Mouse (Mus musculus): ENCODE measurements around the gene Wdr82. TPM values are rescaled to one million over a fixed set of nuclear protein-coding genes. Genes with fewer than 3 reads are reported as not detected.

The Wdr82 gene
- polyA plus RNA-seq, 1 experiment: 49.1 TPM

GRCm38 (mm10) chr9:106212594-106212981, 41.9 kb downstream of the Wdr82 start:
- no peak for TF ChIP-seq POLR2A (IDR thresholded peaks at IDR 0.05; ENCODE audit: borderline replicate concordance, extremely low read depth, low read depth, low read length)
- no peak for TF ChIP-seq CTCF (IDR thresholded peaks at IDR 0.05; ENCODE audit: insufficient read depth, low read length)
- 75% methylated on average over 12 of the region's 12 CpGs for whole genome bisulfite sequencing

DNA sequence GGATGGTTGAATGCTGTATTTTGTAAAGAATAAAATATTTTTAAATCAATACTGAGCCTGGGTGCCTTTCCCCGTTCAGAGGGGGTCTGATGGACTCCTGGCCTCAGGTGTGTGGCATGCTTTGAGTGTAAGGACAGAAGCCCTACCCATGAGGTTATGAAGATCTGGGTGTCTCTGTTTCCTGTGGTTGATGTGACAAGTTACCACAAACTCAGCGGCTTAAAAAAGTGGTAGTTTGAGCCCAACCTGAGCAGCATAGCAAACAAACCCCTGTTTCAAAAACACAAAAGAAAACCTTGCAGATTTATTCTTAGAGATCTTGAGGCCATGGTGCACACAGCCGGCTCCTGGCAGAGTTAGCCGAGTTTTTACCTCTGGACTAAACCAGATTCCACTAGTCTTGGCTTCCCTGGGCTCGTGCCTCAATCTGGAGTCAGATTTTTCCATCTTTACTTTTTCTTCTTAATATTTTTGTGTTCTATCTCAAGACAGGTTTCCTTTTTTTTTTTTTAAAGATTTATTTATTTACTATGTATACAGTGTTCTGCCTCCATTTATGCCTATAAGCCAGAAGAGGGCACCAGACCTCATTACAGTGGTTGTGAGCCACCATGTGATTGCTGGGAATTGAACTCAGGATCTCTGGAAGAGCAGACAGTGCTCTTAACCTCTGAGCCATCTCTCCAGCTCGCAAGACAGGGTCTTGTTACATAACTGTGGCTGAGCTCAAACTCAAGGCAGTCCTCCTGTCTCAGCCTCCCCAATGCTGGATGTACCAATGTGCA, 44.8 kb downstream of the Wdr82 start:
- TF ChIP-seq POLR2A (IDR thresholded peaks at IDR 0.05; ENCODE audit: borderline replicate concordance, extremely low read depth, low read depth, low read length) (no peak), CTCF (IDR thresholded peaks at IDR 0.05; ENCODE audit: insufficient read depth, low read length) (no peak)
- no peak overlapping the region for H3K4me3 ChIP-seq (replicated peaks; ENCODE audit: extremely low read depth, low read depth, low read length)
- 81% methylated on average over 6 of the region's 6 CpGs for WGBS
- H3K4me1 ChIP-seq (ENCODE audit: control insufficient read depth, insufficient read depth, low read length): peaks cover 9% of the 10 kb centered on the region
- no peak for DNase-seq

More at GRCm38 (mm10) chr9:106212594-106212981, 41.9 kb downstream of the Wdr82 start:
- Histone ChIP-seq H3K4me1 (ENCODE audit: control insufficient read depth, insufficient read depth, low read length) (peaks cover 12% of the 10 kb centered on the region), H3K4me3 (replicated peaks; ENCODE audit: extremely low read depth, low read depth, low read length) (no peak overlapping the region)
- no peak for DNase-seq

GRCm38 (mm10) chr9:106216971-106217370, 46.2 kb downstream of the Wdr82 start:
- DNase-seq: no peak
- WGBS: 86% methylated on average over 7 of the region's 7 CpGs
- TF ChIP-seq POLR2A (IDR thresholded peaks at IDR 0.05; ENCODE audit: borderline replicate concordance, extremely low read depth, low read depth, low read length): no peak
- no peak for TF ChIP-seq CTCF (IDR thresholded peaks at IDR 0.05; ENCODE audit: insufficient read depth, low read length)
- Histone ChIP-seq H3K4me1 (ENCODE audit: control insufficient read depth, insufficient read depth, low read length) (0 out of 2 replicates have a peak, but pooled peaks cover 2% of the 10 kb centered on the region), H3K4me3 (replicated peaks; ENCODE audit: extremely low read depth, low read depth, low read length) (no peak overlapping the region)

DNA sequence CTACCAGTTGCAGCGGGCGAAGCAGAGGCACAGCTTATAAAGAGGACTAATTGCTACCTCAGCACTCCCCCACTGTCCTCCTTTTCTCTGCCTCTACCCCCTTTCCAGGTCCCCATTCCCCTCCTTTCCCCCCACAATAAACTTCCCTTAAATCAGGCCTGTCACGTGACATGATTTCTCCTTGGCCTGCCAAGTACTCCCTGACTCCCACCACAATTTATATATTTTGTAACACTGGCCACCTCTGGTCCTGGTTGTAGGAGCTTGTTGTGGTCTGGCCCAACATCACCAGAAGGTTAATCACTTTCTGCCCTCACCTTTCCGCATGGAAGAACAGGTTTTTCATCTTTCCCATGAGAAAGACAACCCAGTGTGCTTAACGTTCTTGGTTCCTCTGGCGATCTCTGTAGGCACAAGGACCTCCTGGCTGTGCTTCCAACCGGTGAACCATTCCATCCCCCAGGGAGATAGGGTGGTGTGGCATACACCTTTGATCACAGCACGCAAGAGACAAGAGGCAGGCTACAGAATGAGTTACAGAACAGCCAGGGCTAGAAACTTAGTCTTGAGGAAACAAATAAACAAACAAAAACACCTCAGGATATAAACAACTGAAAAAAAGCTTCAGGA, 50.3 kb downstream of the Wdr82 start:
- peaks cover 5% of the 10 kb centered on the region; the same call in 1 of the 2 replicates for H3K4me1 ChIP-seq (ENCODE audit: control insufficient read depth, insufficient read depth, low read length)
- no peak for DNase-seq
- 66% methylated on average over 8 of the region's 8 CpGs for WGBS
- TF ChIP-seq POLR2A (IDR thresholded peaks at IDR 0.05; ENCODE audit: borderline replicate concordance, extremely low read depth, low read depth, low read length) (no peak), CTCF (IDR thresholded peaks at IDR 0.05; ENCODE audit: insufficient read depth, low read length) (no peak)
- H3K4me3 ChIP-seq (replicated peaks; ENCODE audit: extremely low read depth, low read depth, low read length): no peak overlapping the region

GRCm38 (mm10) chr9:106222261-106222851, 51.6 kb downstream of the Wdr82 start, which contains the start of gene Tlr9:
Gene Tlr9, plus strand, starts transcription at chr9:106222598.
- DNase-seq: no peak
- Histone ChIP-seq H3K4me1 (ENCODE audit: control insufficient read depth, insufficient read depth, low read length) (peaks cover 13% of the 10 kb centered on the region), H3K4me3 (replicated peaks; ENCODE audit: extremely low read depth, low read depth, low read length) (peak within 1 kb of the TSS; percentile 7)
- TF ChIP-seq POLR2A (IDR thresholded peaks at IDR 0.05; ENCODE audit: borderline replicate concordance, extremely low read depth, low read depth, low read length) (no peak), CTCF (IDR thresholded peaks at IDR 0.05; ENCODE audit: insufficient read depth, low read length) (no peak)
- WGBS: 62% methylated on average over 4 of the region's 4 CpGs

DNA sequence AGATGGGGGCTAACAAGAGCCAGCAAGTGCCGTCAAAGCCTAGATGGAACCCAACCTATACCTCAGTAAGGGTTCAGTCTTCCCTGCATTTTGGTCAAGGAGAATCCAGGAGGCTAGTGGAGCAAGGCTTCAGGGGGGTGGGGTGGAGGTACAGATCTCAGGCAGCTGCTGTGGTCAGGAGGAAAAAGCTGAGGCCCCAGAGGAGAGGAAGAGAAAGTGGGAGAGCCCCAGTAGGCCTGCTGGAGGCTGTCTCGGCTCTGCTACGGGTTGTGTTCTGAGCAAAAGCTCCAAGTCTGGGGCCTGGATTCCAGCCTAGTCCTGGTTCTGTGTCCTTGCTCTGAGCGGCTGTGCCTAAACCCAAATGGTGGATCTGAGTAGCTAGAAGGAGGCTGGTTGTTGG, 52.3 kb downstream of the Wdr82 start:
- peaks cover 15% of the 10 kb centered on the region for H3K4me1 ChIP-seq (ENCODE audit: control insufficient read depth, insufficient read depth, low read length)
- no peak for DNase-seq
- TF ChIP-seq CTCF (IDR thresholded peaks at IDR 0.05; ENCODE audit: insufficient read depth, low read length) (no peak), POLR2A (IDR thresholded peaks at IDR 0.05; ENCODE audit: borderline replicate concordance, extremely low read depth, low read depth, low read length) (no peak)
- 93% methylated on average over 4 of the region's 4 CpGs for WGBS
- H3K4me3 ChIP-seq (replicated peaks; ENCODE audit: extremely low read depth, low read depth, low read length): peak overlapping the region; percentile 5

DNA sequence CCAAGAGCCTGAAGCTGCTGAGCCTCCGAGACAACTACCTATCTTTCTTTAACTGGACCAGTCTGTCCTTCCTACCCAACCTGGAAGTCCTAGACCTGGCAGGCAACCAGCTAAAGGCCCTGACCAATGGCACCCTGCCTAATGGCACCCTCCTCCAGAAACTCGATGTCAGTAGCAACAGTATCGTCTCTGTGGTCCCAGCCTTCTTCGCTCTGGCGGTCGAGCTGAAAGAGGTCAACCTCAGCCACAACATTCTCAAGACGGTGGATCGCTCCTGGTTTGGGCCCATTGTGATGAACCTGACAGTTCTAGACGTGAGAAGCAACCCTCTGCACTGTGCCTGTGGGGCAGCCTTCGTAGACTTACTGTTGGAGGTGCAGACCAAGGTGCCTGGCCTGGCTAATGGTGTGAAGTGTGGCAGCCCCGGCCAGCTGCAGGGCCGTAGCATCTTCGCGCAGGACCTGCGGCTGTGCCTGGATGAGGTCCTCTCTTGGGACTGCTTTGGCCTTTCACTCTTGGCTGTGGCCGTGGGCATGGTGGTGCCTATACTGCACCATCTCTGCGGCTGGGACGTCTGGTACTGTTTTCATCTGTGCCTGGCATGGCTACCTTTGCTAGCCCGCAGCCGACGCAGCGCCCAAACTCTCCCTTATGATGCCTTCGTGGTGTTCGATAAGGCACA, 54.9 kb downstream of the Wdr82 start:
- WGBS: 63% methylated on average over 24 of the region's 24 CpGs
- TF ChIP-seq POLR2A (IDR thresholded peaks at IDR 0.05; ENCODE audit: borderline replicate concordance, extremely low read depth, low read depth, low read length): no peak
- TF ChIP-seq CTCF (IDR thresholded peaks at IDR 0.05; ENCODE audit: insufficient read depth, low read length): no peak
- DNase-seq: no peak
- Histone ChIP-seq H3K4me3 (replicated peaks; ENCODE audit: extremely low read depth, low read depth, low read length) (peak overlapping the region; percentile 35), H3K4me1 (ENCODE audit: control insufficient read depth, insufficient read depth, low read length) (peaks cover 23% of the 10 kb centered on the region)

DNA sequence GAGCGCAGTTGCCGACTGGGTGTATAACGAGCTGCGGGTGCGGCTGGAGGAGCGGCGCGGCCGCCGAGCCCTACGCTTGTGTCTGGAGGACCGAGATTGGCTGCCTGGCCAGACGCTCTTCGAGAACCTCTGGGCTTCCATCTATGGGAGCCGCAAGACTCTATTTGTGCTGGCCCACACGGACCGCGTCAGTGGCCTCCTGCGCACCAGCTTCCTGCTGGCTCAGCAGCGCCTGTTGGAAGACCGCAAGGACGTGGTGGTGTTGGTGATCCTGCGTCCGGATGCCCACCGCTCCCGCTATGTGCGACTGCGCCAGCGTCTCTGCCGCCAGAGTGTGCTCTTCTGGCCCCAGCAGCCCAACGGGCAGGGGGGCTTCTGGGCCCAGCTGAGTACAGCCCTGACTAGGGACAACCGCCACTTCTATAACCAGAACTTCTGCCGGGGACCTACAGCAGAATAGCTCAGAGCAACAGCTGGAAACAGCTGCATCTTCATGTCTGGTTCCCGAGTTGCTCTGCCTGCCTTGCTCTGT, 55.5 kb downstream of the Wdr82 start:
- Histone ChIP-seq H3K4me1 (ENCODE audit: control insufficient read depth, insufficient read depth, low read length) (peaks cover 23% of the 10 kb centered on the region), H3K4me3 (replicated peaks; ENCODE audit: extremely low read depth, low read depth, low read length) (peak overlapping the region; percentile 53)
- DNase-seq: no peak
- WGBS: 8% methylated on average over 34 of the region's 34 CpGs
- no peak for TF ChIP-seq CTCF (IDR thresholded peaks at IDR 0.05; ENCODE audit: insufficient read depth, low read length)
- TF ChIP-seq POLR2A (IDR thresholded peaks at IDR 0.05; ENCODE audit: borderline replicate concordance, extremely low read depth, low read depth, low read length): peak; percentile 16; the same call in 1 of the 2 replicates
